Mouse (Mus musculus): ENCODE data around the gene Cdkn2aip.

DNA sequence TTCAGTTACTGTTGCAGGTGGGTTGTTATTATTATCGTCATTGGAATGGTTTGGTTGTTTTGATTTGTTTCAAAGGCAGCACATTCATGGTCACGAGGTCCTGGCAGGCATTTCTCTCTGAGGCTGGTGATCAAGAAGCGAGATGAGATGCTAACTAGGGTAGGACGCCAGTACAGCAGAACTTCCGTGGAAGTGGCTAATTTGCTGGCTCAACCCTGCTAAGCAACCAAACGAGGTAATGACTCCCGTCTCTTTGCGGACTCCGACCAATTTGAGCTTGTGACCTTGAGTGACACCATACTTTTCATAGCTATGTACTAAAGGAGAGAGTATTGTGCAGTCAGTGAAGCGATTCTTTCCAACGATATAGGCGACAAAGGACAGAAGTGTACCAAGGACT is 32.6 kb upstream of the Cdkn2aip start:
- TF ChIP-seq CTCF (IDR thresholded peaks at IDR 0.05; ENCODE audit: low read depth) (no peak), EP300 (IDR thresholded peaks at IDR 0.05; ENCODE audit: low read depth) (no peak)

All from liver, embryonic 14.5 days (tissue).